Mouse (Mus musculus): Measurements from ENCODE around the gene Mybpc2.

The Mybpc2 gene

GRCm38 (mm10) chr7:44546274-44546673, 21.8 kb upstream of the Mybpc2 start:
- no peak for DNase-seq (ENCODE audit: low read depth)

- no peak for DNase-seq (ENCODE audit: low read depth)
Measured at GRCm38 (mm10) chr7:44543071-44543470, 18.6 kb upstream of the Mybpc2 start.

GRCm38 (mm10) chr7:44542555-44542954, 18.1 kb upstream of the Mybpc2 start:
- DNase-seq (ENCODE audit: low read depth), result no peak

- no peak for DNase-seq (ENCODE audit: low read depth)
Measured at GRCm38 (mm10) chr7:44538756-44539624, 14.5 kb upstream of the Mybpc2 start.

- no peak for DNase-seq (ENCODE audit: low read depth)
Measured at GRCm38 (mm10) chr7:44537496-44537895, 13.0 kb upstream of the Mybpc2 start.

- no peak for DNase-seq (ENCODE audit: low read depth)
Measured at GRCm38 (mm10) chr7:44537009-44537408, 12.6 kb upstream of the Mybpc2 start.

- no peak for DNase-seq (ENCODE audit: low read depth)
Measured at GRCm38 (mm10) chr7:44536590-44536968, 12.1 kb upstream of the Mybpc2 start.

- no peak for DNase-seq (ENCODE audit: low read depth)
Measured at GRCm38 (mm10) chr7:44535657-44536589, 11.5 kb upstream of the Mybpc2 start.

GRCm38 (mm10) chr7:44534656-44535441, 10.4 kb upstream of the Mybpc2 start:
- no peak for DNase-seq (ENCODE audit: low read depth)

- DNase-seq (ENCODE audit: low read depth), result no peak
Measured at GRCm38 (mm10) chr7:44534242-44534641, 9.8 kb upstream of the Mybpc2 start.

- no peak for DNase-seq (ENCODE audit: low read depth)
Measured at GRCm38 (mm10) chr7:44533746-44534045, 9.2 kb upstream of the Mybpc2 start.

- no peak for DNase-seq (ENCODE audit: low read depth)
Measured at GRCm38 (mm10) chr7:44532918-44533745, 8.7 kb upstream of the Mybpc2 start.

- no peak for DNase-seq (ENCODE audit: low read depth)
Measured at GRCm38 (mm10) chr7:44531946-44532732, 7.7 kb upstream of the Mybpc2 start, which contains the start of gene Spib. Gene Spib (minus strand): TSS chr7:44532071.

GRCm38 (mm10) chr7:44531207-44531606, 6.8 kb upstream of the Mybpc2 start:
- no peak for DNase-seq (ENCODE audit: low read depth)

GRCm38 (mm10) chr7:44530507-44530906, 6.1 kb upstream of the Mybpc2 start:
- no peak for DNase-seq (ENCODE audit: low read depth)

GRCm38 (mm10) chr7:44529518-44529917, 5.1 kb upstream of the Mybpc2 start:
- DNase-seq (ENCODE audit: low read depth), result no peak

- DNase-seq (ENCODE audit: low read depth), result peak; percentile 82
Measured at GRCm38 (mm10) chr7:44527483-44528398, 3.3 kb upstream of the Mybpc2 start.

GRCm38 (mm10) chr7:44526414-44527154, 2.1 kb upstream of the Mybpc2 start:
- no peak for DNase-seq (ENCODE audit: low read depth)
